Mouse (Mus musculus): Measurements from ENCODE around the gene Rsbn1. TPM values are rescaled to one million over a fixed set of nuclear protein-coding genes. Genes with fewer than 3 reads are reported as not detected.

The Rsbn1 gene
- polyA plus RNA-seq, 1 experiment from 2014 or later = 6.3 TPM

Other genes with a start within 250 kb of the Rsbn1 start
- gene Olfml3, start 176.1 kb upstream of the Rsbn1 start, polyA plus RNA-seq (2015; fragmentation: Nextera tagmentation; extraction: Ambion mirVana) = 41.6 and 44.0 TPM in 2 replicates
- not detected in 2 replicates for gene Gm10964, start 174.8 kb upstream of the Rsbn1 start, polyA plus RNA-seq (2015; fragmentation: Nextera tagmentation; extraction: Ambion mirVana)
- 6.3 and 7.1 TPM in 2 replicates for gene Hipk1, start 122.6 kb upstream of the Rsbn1 start, polyA plus RNA-seq (2015; fragmentation: Nextera tagmentation; extraction: Ambion mirVana)
- 19.1 and 21.1 TPM in 2 replicates for gene Dclre1b, start 104.7 kb upstream of the Rsbn1 start, polyA plus RNA-seq (2015; fragmentation: Nextera tagmentation; extraction: Ambion mirVana)
- 21.0 and 21.8 TPM in 2 replicates for gene Ap4b1, start 104.6 kb upstream of the Rsbn1 start, polyA plus RNA-seq (2015; fragmentation: Nextera tagmentation; extraction: Ambion mirVana)
- gene Gm43064, start 104.5 kb upstream of the Rsbn1 start, polyA plus RNA-seq (2015; fragmentation: Nextera tagmentation; extraction: Ambion mirVana) = 0.45 and 0.69 TPM in 2 replicates
- gene Bcl2l15, start 81.5 kb upstream of the Rsbn1 start, polyA plus RNA-seq (2015; fragmentation: Nextera tagmentation; extraction: Ambion mirVana) = 14.2 and 22.4 TPM in 2 replicates
- 2.2 and 2.8 TPM in 2 replicates for gene Ptpn22, start 54.3 kb upstream of the Rsbn1 start, polyA plus RNA-seq (2015; fragmentation: Nextera tagmentation; extraction: Ambion mirVana)
- 12.7 and 13.5 TPM in 2 replicates for gene Phtf1, start 54.0 kb downstream of the Rsbn1 start, polyA plus RNA-seq (2015; fragmentation: Nextera tagmentation; extraction: Ambion mirVana)

Data from intestine, embryonic 16.5 days (tissue).